Mouse (Mus musculus) 3T3-L1 (cell line): ENCODE measurements around the gene Fblim1.

Source experiments
- DNase-seq: peaks from one replicate; pipeline ENCODE4 v3.0.0-alpha.2; 2015; ENCODE audit warnings: low read depth, low spot score

Fblim1 gene

GRCm38 (mm10) chr4:141605861-141606260 is at the start of gene Fblim1:
TSS of gene Fblim1 (minus strand) at chr4:141606096.
- DNase-seq: peak; percentile 91

- DNase-seq: no peak
Measured at GRCm38 (mm10) chr4:141654509-141654908, 48.6 kb upstream of the Fblim1 start.

- no peak for DNase-seq
Measured at GRCm38 (mm10) chr4:141653813-141654212, 47.9 kb upstream of the Fblim1 start.

GRCm38 (mm10) chr4:141653044-141653443 is 47.1 kb upstream of the Fblim1 start:
- DNase-seq: no peak

- no peak for DNase-seq
Measured at GRCm38 (mm10) chr4:141651944-141652343, 46.0 kb upstream of the Fblim1 start.

- no peak for DNase-seq
Measured at GRCm38 (mm10) chr4:141651286-141651685, 45.4 kb upstream of the Fblim1 start.

GRCm38 (mm10) chr4:141649244-141649643 is 43.3 kb upstream of the Fblim1 start:
- DNase-seq: no peak

GRCm38 (mm10) chr4:141648262-141648661 is 42.4 kb upstream of the Fblim1 start:
- no peak for DNase-seq

- DNase-seq: no peak
Measured at GRCm38 (mm10) chr4:141647187-141647586, 41.3 kb upstream of the Fblim1 start.

- DNase-seq: no peak
Measured at GRCm38 (mm10) chr4:141645988-141646387, 40.1 kb upstream of the Fblim1 start.

- DNase-seq: peak; percentile 39
Measured at GRCm38 (mm10) chr4:141643118-141643855, 37.4 kb upstream of the Fblim1 start.

- DNase-seq: no peak
Measured at GRCm38 (mm10) chr4:141641961-141642811, 36.3 kb upstream of the Fblim1 start.

GRCm38 (mm10) chr4:141641353-141641771 is 35.5 kb upstream of the Fblim1 start:
- no peak for DNase-seq

- no peak for DNase-seq
Measured at GRCm38 (mm10) chr4:141639474-141639873, 33.6 kb upstream of the Fblim1 start.

GRCm38 (mm10) chr4:141636693-141637092 is 30.8 kb upstream of the Fblim1 start:
- no peak for DNase-seq

- DNase-seq: no peak
Measured at GRCm38 (mm10) chr4:141635991-141636390, 30.1 kb upstream of the Fblim1 start.

- no peak for DNase-seq
Measured at GRCm38 (mm10) chr4:141632111-141632873, 26.4 kb upstream of the Fblim1 start.

GRCm38 (mm10) chr4:141631250-141631649 is 25.4 kb upstream of the Fblim1 start:
- no peak for DNase-seq

GRCm38 (mm10) chr4:141630021-141630420 is 24.1 kb upstream of the Fblim1 start:
- DNase-seq: no peak

GRCm38 (mm10) chr4:141628661-141629060 is 22.8 kb upstream of the Fblim1 start:
- DNase-seq: no peak

- DNase-seq: no peak
Measured at GRCm38 (mm10) chr4:141627502-141627901, 21.6 kb upstream of the Fblim1 start.
